Mouse (Mus musculus) neural tube, embryonic 15.5 days (tissue): ENCODE data around the gene Plekha4. TPM values are rescaled to one million over a fixed set of nuclear protein-coding genes. Genes with fewer than 3 reads are reported as not detected.

ENCODE experiments used
- ATAC-seq: fragments of 200-750 bp; cut with Nextera tagmentation; 2 replicates; pipeline ENCODE4 v1.8.0; 2017; ENCODE audit warnings: mild to moderate bottlenecking, moderate TSS enrichment, moderate library complexity; ENCODE audit not compliant: low FRiP score
- H3K27ac ChIP-seq: fragments of 300-500 bp; sonication (generic); replicated peaks from 2 replicates; pipeline ENCODE4 v1.5.1; 2015; ENCODE audit warnings: mild to moderate bottlenecking, inconsistent platforms
- H3K27me3 ChIP-seq: fragments of 300-500 bp; sonication (generic); replicated peaks from 2 replicates; pipeline ENCODE4 v1.6.1; 2015; ENCODE audit warnings: inconsistent platforms
- H3K36me3 ChIP-seq: fragments of 300-500 bp; sonication (generic); 2 replicates; pipeline ENCODE4 v1.6.1; 2015; ENCODE audit warnings: inconsistent platforms
- H3K4me1 ChIP-seq: fragments of 300-500 bp; sonication (generic); 2 replicates; pipeline ENCODE4 v1.6.1; 2015; ENCODE audit warnings: inconsistent platforms
- H3K4me2 ChIP-seq: fragments of 300-500 bp; sonication (generic); 2 replicates; pipeline ENCODE4 v1.6.1; 2015; ENCODE audit warnings: inconsistent platforms, mild to moderate bottlenecking, moderate library complexity
- H3K4me3 ChIP-seq: fragments of 300-500 bp; sonication (generic); replicated peaks from 2 replicates; pipeline ENCODE4 v1.5.1; 2015; ENCODE audit warnings: mild to moderate bottlenecking, inconsistent platforms
- H3K9ac ChIP-seq: fragments of 300-500 bp; sonication (generic); replicated peaks from 2 replicates; pipeline ENCODE4 v1.6.1; 2015; ENCODE audit warnings: mild to moderate bottlenecking, inconsistent platforms
- H3K9me3 ChIP-seq: fragments of 300-500 bp; sonication (generic); replicated peaks from 2 replicates; pipeline ENCODE4 v1.6.1; 2016; ENCODE audit warnings: inconsistent platforms
- WGBS: fragments of 180-500 bp; shearing (Covaris S2); methylation state at CpG from one replicate; pipeline ENCODE4 v1.1.7; 2015; ENCODE audit warnings: mixed read lengths; 5-methylcytosine and 5-hydroxymethylcytosine counted together
- polyA plus RNA-seq: library from polyadenylated mRNA; unstranded; fragments of >200 nt; fragmentation: Nextera tagmentation; extraction: Ambion mirVana; gene quantifications from 2 replicates; pipeline ENCODE4 v1.2.1, GENCODE M21; 2015

Gene Plekha4
- polyA plus RNA-seq, 1 experiment from 2014 or later, result 4.3 TPM

GRCm38 (mm10) chr7:45597527-45597926 is 71.4 kb downstream of the Plekha4 start:
- Histone ChIP-seq H3K4me3 (no peak overlapping the region), H3K9ac (no peak overlapping the region), H3K9me3 (no peaks in the 10 kb centered on the region), H3K36me3 (no peaks in the 10 kb centered on the region), H3K4me2 (no peak overlapping the region), H3K27me3 (no peaks in the 10 kb centered on the region), H3K27ac (no peak overlapping the region), H3K4me1 (no peaks in the 10 kb centered on the region)
- ATAC-seq, result no peak
- 92% methylated on average over 6 of the region's 6 CpGs for WGBS

- WGBS, result 49% methylated on average over 18 of the region's 18 CpGs
- Histone ChIP-seq H3K27me3 (no peaks in the 10 kb centered on the region), H3K27ac (no peak overlapping the region), H3K9me3 (no peaks in the 10 kb centered on the region), H3K4me2 (no peak overlapping the region), H3K4me3 (no peak overlapping the region), H3K36me3 (no peaks in the 10 kb centered on the region), H3K4me1 (no peaks in the 10 kb centered on the region), H3K9ac (no peak overlapping the region)
- no peak for ATAC-seq
These were observed 73.1 kb downstream of the Plekha4 start for GRCm38 (mm10) chr7:45598960-45599879.

Other genes with a start within 250 kb of the Plekha4 start
- gene Slc6a21, start 248.8 kb upstream of the Plekha4 start, polyA plus RNA-seq, result not detected in 2 replicates
- gene Trpm4, start 192.6 kb upstream of the Plekha4 start, polyA plus RNA-seq, result 9.4 and 12.0 TPM in 2 replicates
- gene Hrc, start 191.0 kb upstream of the Plekha4 start, polyA plus RNA-seq, result 0.75 and 0.79 TPM in 2 replicates
- gene Ppfia3, start 159.3 kb upstream of the Plekha4 start, polyA plus RNA-seq, result 27.3 and 29.5 TPM in 2 replicates
- 48.2 and 58.3 TPM in 2 replicates for gene Lin7b, start 155.7 kb upstream of the Plekha4 start, polyA plus RNA-seq
- 166 and 190 TPM in 2 replicates for gene Snrnp70, start 130.6 kb upstream of the Plekha4 start, polyA plus RNA-seq
- gene Kcna7, start 120.7 kb upstream of the Plekha4 start, polyA plus RNA-seq, result 0.08 and 0.09 TPM in 2 replicates
- 0.91 TPM in 1 of 2 replicates, not detected in the other for gene Ntf5, start 112.6 kb upstream of the Plekha4 start, polyA plus RNA-seq
- gene Lhb, start 105.5 kb upstream of the Plekha4 start, polyA plus RNA-seq, result 0.24 TPM in 1 of 2 replicates, not detected in the other
- gene Gys1, start 91.5 kb upstream of the Plekha4 start, polyA plus RNA-seq, result 21.7 and 24.0 TPM in 2 replicates
- gene Ruvbl2, start 88.2 kb upstream of the Plekha4 start, polyA plus RNA-seq, result 92.7 and 114 TPM in 2 replicates
- gene Ftl1, start 66.4 kb upstream of the Plekha4 start, polyA plus RNA-seq, result 4,883 and 5,335 TPM in 2 replicates
- 224 and 236 TPM in 2 replicates for gene Bax, start 59.4 kb upstream of the Plekha4 start, polyA plus RNA-seq
- 0.15 and 0.59 TPM in 2 replicates for gene Tulp2, start 44.5 kb upstream of the Plekha4 start, polyA plus RNA-seq
- not detected in 2 replicates for gene Gm45808, start 39.5 kb upstream of the Plekha4 start, polyA plus RNA-seq
- 4.2 and 4.8 TPM in 2 replicates for gene Dhdh, start 37.5 kb upstream of the Plekha4 start, polyA plus RNA-seq
- 140 and 158 TPM in 2 replicates for gene Nucb1, start 15.9 kb upstream of the Plekha4 start, polyA plus RNA-seq
- 17.8 and 18.4 TPM in 2 replicates for gene Ppp1r15a, start 62 bp upstream of the Plekha4 start, polyA plus RNA-seq
- gene Hsd17b14, start 28.6 kb downstream of the Plekha4 start, polyA plus RNA-seq, result 0.93 TPM in 1 of 2 replicates, not detected in the other
- gene Bcat2, start 43.8 kb downstream of the Plekha4 start, polyA plus RNA-seq, result 25.4 and 31.9 TPM in 2 replicates
- gene Fgf21, start 89.2 kb downstream of the Plekha4 start, polyA plus RNA-seq, result 0.17 and 2.3 TPM in 2 replicates
- 0.69 TPM in 1 of 2 replicates, not detected in the other for gene Fut1, start 91.0 kb downstream of the Plekha4 start, polyA plus RNA-seq
- gene Izumo1, start 95.5 kb downstream of the Plekha4 start, polyA plus RNA-seq, result 0.14 TPM in 1 of 2 replicates, not detected in the other
- 15.4 and 17.6 TPM in 2 replicates for gene Rasip1, start 101.2 kb downstream of the Plekha4 start, polyA plus RNA-seq
- 4.5 and 5.6 TPM in 2 replicates for gene Mamstr, start 113.6 kb downstream of the Plekha4 start, polyA plus RNA-seq
- gene Fut2, start 140.1 kb downstream of the Plekha4 start, polyA plus RNA-seq, result 0.36 and 2.5 TPM in 2 replicates
- 1.7 and 1.9 TPM in 2 replicates for gene Ntn5, start 157.7 kb downstream of the Plekha4 start, polyA plus RNA-seq
- gene Sec1, start 168.1 kb downstream of the Plekha4 start, polyA plus RNA-seq, result 0.47 and 0.77 TPM in 2 replicates
- gene Car11, start 173.5 kb downstream of the Plekha4 start, polyA plus RNA-seq, result 57.0 and 71.4 TPM in 2 replicates
- gene Dbp, start 178.8 kb downstream of the Plekha4 start, polyA plus RNA-seq, result 3.3 and 3.9 TPM in 2 replicates
- 573 and 682 TPM in 2 replicates for gene Rpl18, start 189.1 kb downstream of the Plekha4 start, polyA plus RNA-seq
- gene Sphk2, start 191.7 kb downstream of the Plekha4 start, polyA plus RNA-seq, result 23.0 and 25.7 TPM in 2 replicates
- gene Fam83e, start 194.9 kb downstream of the Plekha4 start, polyA plus RNA-seq, result 0.50 and 1.5 TPM in 2 replicates
- gene Spaca4, start 199.5 kb downstream of the Plekha4 start, polyA plus RNA-seq, result not detected in 2 replicates